Mouse (Mus musculus) bone marrow, adult 2 months (tissue): ENCODE results near the gene Pros1.

Experiments used
- CTCF ChIP-seq: fragments of 200-500 bp; IDR thresholded peaks from 2 replicates; pipeline ENCODE4 v1.5.1; 2011; ENCODE audit warnings: low read length, control low read depth; ENCODE audit not compliant: control insufficient read depth, insufficient read depth
- POLR2A ChIP-seq: fragments of 200-500 bp; IDR thresholded peaks from 2 replicates; pipeline ENCODE4 v1.6.1; 2011; ENCODE audit warnings: low read depth, mild to moderate bottlenecking, control low read depth, low read length, borderline replicate concordance; ENCODE audit not compliant: control insufficient read depth

- TF ChIP-seq CTCF = peak; percentile 77
- TF ChIP-seq POLR2A = no peak
Measured at GRCm38 (mm10) chr16:62832481-62832880, 21.6 kb upstream of the Pros1 start.
